Mouse (Mus musculus) kidney, adult 2 months (tissue): ENCODE results near the gene Scaper.

Experiments
- CTCF ChIP-seq: fragments of 200-500 bp; conservative IDR thresholded peaks from 2 replicates; pipeline ENCODE4 v1.5.1; 2011; ENCODE audit warnings: low read depth, mild to moderate bottlenecking, control low read depth, low read length, moderate library complexity, mixed read lengths; ENCODE audit not compliant: insufficient read depth, insufficient read length
- POLR2A ChIP-seq: fragments of 200-500 bp; IDR thresholded peaks from one replicate; pipeline ENCODE4 v1.6.1; 2011; ENCODE audit warnings: low read depth, low read length, control low read depth

- TF ChIP-seq CTCF (0 out of 2 replicates have a peak, but pooled peaks have one; percentile 1), POLR2A (peak; percentile 35)
Observed at GRCm38 (mm10) chr9:55937664-55938617, at the start of gene Scaper.
